Mouse (Mus musculus) neural tube, embryonic 13.5 days (tissue): ENCODE results near the gene Hmcn2. TPM values are rescaled to one million over a fixed set of nuclear protein-coding genes. Genes with fewer than 3 reads are reported as not detected.

ENCODE experiments used
- ATAC-seq: fragments of 200-750 bp; cut with Nextera tagmentation; 2 replicates; pipeline ENCODE4 v1.8.0; 2017; ENCODE audit warnings: low read depth, mild to moderate bottlenecking, moderate TSS enrichment, moderate library complexity
- H3K27ac ChIP-seq: fragments of 300-500 bp; sonication (generic); replicated peaks from 2 replicates; pipeline ENCODE4 v1.5.1; 2015; ENCODE audit warnings: moderate library complexity, mild to moderate bottlenecking, inconsistent platforms
- H3K27me3 ChIP-seq: fragments of 300-500 bp; sonication (generic); 2 replicates; pipeline ENCODE4 v1.6.1; 2015; ENCODE audit warnings: mild to moderate bottlenecking, inconsistent platforms
- H3K36me3 ChIP-seq: fragments of 300-500 bp; sonication (generic); 2 replicates; pipeline ENCODE4 v1.6.1; 2015; ENCODE audit warnings: mild to moderate bottlenecking, inconsistent platforms
- H3K4me1 ChIP-seq: fragments of 300-500 bp; sonication (generic); replicated peaks from 2 replicates; pipeline ENCODE4 v1.6.1; 2015; ENCODE audit warnings: inconsistent platforms
- H3K4me2 ChIP-seq: fragments of 300-500 bp; sonication (generic); 2 replicates; pipeline ENCODE4 v1.6.1; 2015; ENCODE audit warnings: inconsistent platforms, mild to moderate bottlenecking, moderate library complexity
- H3K4me3 ChIP-seq: fragments of 300-500 bp; sonication (generic); 2 replicates; pipeline ENCODE4 v1.5.1; 2015; ENCODE audit warnings: mild to moderate bottlenecking, inconsistent platforms
- H3K9ac ChIP-seq: fragments of 300-500 bp; sonication (generic); 2 replicates; pipeline ENCODE4 v1.6.1; 2015; ENCODE audit warnings: moderate library complexity, mild to moderate bottlenecking, inconsistent platforms
- H3K9me3 ChIP-seq: fragments of 300-500 bp; sonication (generic); 2 replicates; pipeline ENCODE4 v1.6.1; 2016; ENCODE audit warnings: inconsistent platforms
- WGBS: fragments of 180-500 bp; shearing (Covaris S2); methylation state at CpG from one replicate; pipeline ENCODE4 v1.1.7; 2015; 5-methylcytosine and 5-hydroxymethylcytosine counted together
- polyA plus RNA-seq: library from polyadenylated mRNA; unstranded; fragments of >200 nt; fragmentation: Nextera tagmentation; extraction: Ambion mirVana; gene quantifications from 2 replicates; pipeline ENCODE4 v1.2.1, GENCODE M21; 2015

Gene Hmcn2
- polyA plus RNA-seq, 1 experiment from 2014 or later = 0.06 TPM

DNA sequence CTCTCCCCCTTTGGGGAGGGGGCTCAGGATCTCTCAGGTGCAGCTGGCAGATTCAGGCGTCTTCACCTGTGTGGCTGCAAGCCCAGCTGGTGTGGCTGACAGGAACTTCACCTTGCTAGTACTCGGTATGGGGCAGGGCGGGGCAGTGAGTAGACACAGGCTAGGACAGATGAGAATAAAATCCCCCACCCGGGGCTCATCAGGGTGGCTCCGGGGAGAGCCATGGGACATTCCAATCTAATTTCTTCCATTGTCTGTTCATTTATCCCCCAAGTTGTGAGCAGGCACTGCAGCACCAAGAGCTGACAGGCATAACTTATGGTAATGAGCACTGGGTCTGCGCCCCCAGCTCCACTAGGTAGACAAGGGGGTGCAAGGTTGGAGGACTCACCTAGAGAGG, 108.4 kb downstream of the Hmcn2 start:
- H3K9ac ChIP-seq = no peak overlapping the region
- 64% methylated on average over 6 of the region's 6 CpGs for WGBS
- no peak for ATAC-seq
- no peaks in the 10 kb centered on the region for H3K36me3 ChIP-seq
- no peak overlapping the region for H3K27ac ChIP-seq
- H3K9me3 ChIP-seq = no peaks in the 10 kb centered on the region
- H3K27me3 ChIP-seq = no peaks in the 10 kb centered on the region; the same call in none of the 2 replicates
- no peak overlapping the region for H3K4me3 ChIP-seq
- H3K4me2 ChIP-seq = no peak overlapping the region
- H3K4me1 ChIP-seq = peaks cover 12% of the 10 kb centered on the region

DNA sequence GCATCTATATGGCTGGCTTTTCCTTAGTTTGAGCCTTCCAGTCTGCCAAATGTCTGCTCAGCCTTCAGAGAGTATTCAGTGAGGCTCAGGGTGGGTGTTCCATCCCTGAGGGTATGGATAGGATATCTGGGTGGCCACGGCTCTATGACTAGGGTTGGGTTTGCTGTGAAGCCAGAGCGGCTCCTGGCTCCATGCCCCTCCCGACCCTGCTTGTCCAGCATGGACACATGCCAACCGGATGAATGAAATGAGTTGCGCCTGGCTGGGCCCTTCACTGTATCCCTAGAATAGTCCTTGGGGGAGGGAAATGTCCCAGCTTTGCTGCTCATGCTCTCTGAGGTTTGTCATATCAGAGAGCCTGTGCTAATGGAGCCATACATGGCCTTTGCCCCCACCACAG, 117.3 kb downstream of the Hmcn2 start:
- 82% methylated on average over 5 of the region's 5 CpGs for WGBS
- Histone ChIP-seq H3K36me3 (no peaks in the 10 kb centered on the region), H3K9ac (no peak overlapping the region), H3K4me2 (no peak overlapping the region), H3K27me3 (peaks cover 5% of the 10 kb centered on the region; the same call in 1 of the 2 replicates), H3K4me1 (no peaks in the 10 kb centered on the region), H3K9me3 (no peaks in the 10 kb centered on the region), H3K27ac (no peak overlapping the region), H3K4me3 (no peak overlapping the region)
- no peak for ATAC-seq

- no peaks in the 10 kb centered on the region for H3K36me3 ChIP-seq
- no peaks in the 10 kb centered on the region for H3K4me1 ChIP-seq
- H3K4me3 ChIP-seq = no peak overlapping the region
- H3K4me2 ChIP-seq = no peak overlapping the region
- no peak overlapping the region for H3K27ac ChIP-seq
- WGBS = 80% methylated on average over 10 of the region's 10 CpGs
- H3K9me3 ChIP-seq = no peaks in the 10 kb centered on the region
- 0 out of 2 replicates have a peak, but pooled peaks cover 5% of the 10 kb centered on the region for H3K27me3 ChIP-seq
- no peak for ATAC-seq
- no peak overlapping the region for H3K9ac ChIP-seq
Observed at GRCm38 (mm10) chr2:31434746-31435145, 120.5 kb downstream of the Hmcn2 start.

GRCm38 (mm10) chr2:31435567-31435966, 121.4 kb downstream of the Hmcn2 start:
- no peak for ATAC-seq
- 37% methylated on average over 6 of the region's 6 CpGs for WGBS
- Histone ChIP-seq H3K27ac (no peak overlapping the region), H3K9me3 (no peaks in the 10 kb centered on the region), H3K4me3 (no peak overlapping the region), H3K36me3 (no peaks in the 10 kb centered on the region), H3K4me1 (no peaks in the 10 kb centered on the region), H3K4me2 (no peak overlapping the region), H3K27me3 (0 out of 2 replicates have a peak, but pooled peaks cover under 1% of the 10 kb centered on the region), H3K9ac (no peak overlapping the region)

GRCm38 (mm10) chr2:31437480-31438245, 123.4 kb downstream of the Hmcn2 start:
- Histone ChIP-seq H3K9me3 (no peaks in the 10 kb centered on the region), H3K4me3 (no peak overlapping the region), H3K4me1 (peaks cover 3% of the 10 kb centered on the region; the same call in 1 of the 2 replicates), H3K27me3 (no peaks in the 10 kb centered on the region), H3K4me2 (no peak overlapping the region), H3K27ac (no peak overlapping the region), H3K36me3 (no peaks in the 10 kb centered on the region), H3K9ac (no peak overlapping the region)
- whole genome bisulfite sequencing = 63% methylated on average over 14 of the region's 14 CpGs
- ATAC-seq = no peak

DNA sequence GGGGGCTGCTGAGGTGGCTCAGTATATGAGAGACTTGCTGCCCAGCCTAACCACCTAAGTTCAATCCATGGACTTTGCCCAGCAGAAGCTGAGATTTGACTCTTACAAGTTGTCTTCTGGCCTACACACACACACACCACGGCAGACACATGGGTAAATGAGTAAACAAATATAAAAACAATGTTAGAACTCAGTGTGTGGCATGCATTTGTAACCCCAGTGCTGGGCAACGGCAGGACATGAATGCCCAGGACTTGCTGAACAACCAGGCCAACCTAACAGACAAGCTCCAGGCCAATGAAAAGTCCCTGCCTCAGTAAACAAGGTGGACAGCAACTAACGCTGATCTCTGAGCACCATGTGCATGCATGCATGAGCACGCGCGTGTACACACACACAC, 125.4 kb downstream of the Hmcn2 start:
- no peak for ATAC-seq
- 88% methylated on average over 6 of the region's 6 CpGs for WGBS
- no peaks in the 10 kb centered on the region for H3K9me3 ChIP-seq
- H3K4me1 ChIP-seq = peaks cover 5% of the 10 kb centered on the region; the same call in 1 of the 2 replicates
- H3K36me3 ChIP-seq = no peaks in the 10 kb centered on the region
- H3K4me3 ChIP-seq = no peak overlapping the region
- no peaks in the 10 kb centered on the region for H3K27me3 ChIP-seq
- H3K4me2 ChIP-seq = no peak overlapping the region
- H3K9ac ChIP-seq = no peak overlapping the region
- H3K27ac ChIP-seq = no peak overlapping the region

GRCm38 (mm10) chr2:31442480-31443160, 128.4 kb downstream of the Hmcn2 start:
- peak; percentile 36 for ATAC-seq
- Histone ChIP-seq H3K27me3 (no peaks in the 10 kb centered on the region), H3K36me3 (no peaks in the 10 kb centered on the region), H3K4me1 (peaks cover 5% of the 10 kb centered on the region; the same call in 1 of the 2 replicates), H3K9me3 (no peaks in the 10 kb centered on the region), H3K4me2 (no peak overlapping the region), H3K4me3 (no peak overlapping the region), H3K27ac (no peak overlapping the region), H3K9ac (no peak overlapping the region)
- 44% methylated on average over 11 of the region's 11 CpGs for WGBS

- Histone ChIP-seq H3K4me3 (no peak overlapping the region), H3K4me2 (no peak overlapping the region), H3K27ac (no peak overlapping the region), H3K9ac (no peak overlapping the region), H3K9me3 (no peaks in the 10 kb centered on the region), H3K36me3 (no peaks in the 10 kb centered on the region), H3K27me3 (no peaks in the 10 kb centered on the region), H3K4me1 (peaks cover 32% of the 10 kb centered on the region)
- 83% methylated on average over 4 of the region's 4 CpGs for WGBS
- no peak for ATAC-seq
Observed at GRCm38 (mm10) chr2:31446036-31446435, 131.8 kb downstream of the Hmcn2 start.

- no peak overlapping the region for H3K4me3 ChIP-seq
- H3K9ac ChIP-seq = no peak overlapping the region
- peaks cover 33% of the 10 kb centered on the region for H3K4me1 ChIP-seq
- WGBS = 54% methylated on average over 4 of the region's 4 CpGs
- H3K36me3 ChIP-seq = no peaks in the 10 kb centered on the region
- no peak for ATAC-seq
- H3K27ac ChIP-seq = no peak overlapping the region
- no peak overlapping the region for H3K4me2 ChIP-seq
- H3K27me3 ChIP-seq = 0 out of 2 replicates have a peak, but pooled peaks cover 1% of the 10 kb centered on the region
- H3K9me3 ChIP-seq = no peaks in the 10 kb centered on the region
Observed at GRCm38 (mm10) chr2:31446456-31446855, 132.2 kb downstream of the Hmcn2 start.

DNA sequence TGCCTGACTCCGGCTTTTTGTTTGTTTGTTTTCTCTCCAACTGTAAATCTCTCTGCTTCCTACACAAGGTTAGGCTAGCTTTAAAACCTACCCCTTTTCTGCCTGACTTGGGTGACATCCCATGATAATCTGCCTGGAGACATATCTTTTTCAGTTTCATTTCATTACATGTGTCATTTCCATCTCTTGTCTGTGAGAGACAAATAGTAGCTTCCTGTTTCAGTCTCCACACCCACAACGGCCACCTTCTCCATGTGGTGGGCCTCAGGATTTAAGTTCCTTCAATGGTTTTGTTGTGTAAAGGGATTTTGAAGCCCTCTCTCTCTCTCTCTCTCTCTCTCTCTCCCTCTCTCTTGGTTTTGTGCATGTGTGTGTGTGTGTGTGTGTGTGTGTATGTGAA, 133.3 kb downstream of the Hmcn2 start:
- Histone ChIP-seq H3K27ac (no peak overlapping the region), H3K9me3 (no peaks in the 10 kb centered on the region), H3K27me3 (peaks cover 8% of the 10 kb centered on the region), H3K4me1 (peaks cover 31% of the 10 kb centered on the region), H3K4me2 (no peak overlapping the region), H3K36me3 (no peaks in the 10 kb centered on the region), H3K9ac (no peak overlapping the region), H3K4me3 (no peak overlapping the region)
- ATAC-seq = no peak
- 80% methylated on average over 2 of the region's 2 CpGs for WGBS

DNA sequence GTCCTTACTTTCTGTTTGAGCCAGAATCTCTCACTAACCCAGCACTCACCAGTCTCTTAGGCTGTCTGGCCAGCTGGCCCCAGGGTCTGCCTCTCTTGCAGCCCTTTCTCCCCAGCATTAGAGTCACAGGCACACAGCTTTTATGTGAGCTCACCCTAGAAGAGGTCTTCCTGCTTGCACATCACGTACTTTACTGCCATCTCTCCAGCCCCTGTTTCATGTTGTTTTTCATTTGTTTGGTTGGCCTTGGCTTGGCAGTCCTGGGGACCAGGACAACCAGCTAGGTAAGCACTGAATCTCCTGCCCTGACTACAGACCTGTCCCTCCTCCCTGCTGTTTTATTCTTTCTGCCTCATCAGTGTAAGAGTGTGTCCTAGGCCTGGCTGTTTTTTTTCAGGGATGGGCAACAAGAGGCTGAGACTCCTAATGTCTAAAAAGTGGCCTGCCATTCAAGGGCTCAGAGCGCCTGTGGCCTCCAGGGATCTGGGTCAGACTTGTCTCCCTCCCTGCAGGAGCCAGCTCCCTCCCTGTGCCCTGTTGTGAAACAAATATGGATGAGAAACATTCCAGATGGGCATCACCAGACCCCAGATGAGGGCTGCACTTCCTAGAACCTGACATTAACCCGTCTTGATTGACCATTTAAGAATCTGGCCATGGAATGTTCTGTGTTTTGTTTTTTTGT, 134.7 kb downstream of the Hmcn2 start:
- 26% methylated on average over 3 of the region's 3 CpGs for WGBS
- Histone ChIP-seq H3K27ac (peak overlapping the region; percentile 61), H3K27me3 (peaks cover 21% of the 10 kb centered on the region), H3K4me3 (no peak overlapping the region), H3K9ac (peak overlapping the region; percentile 31; the same call in 1 of the 2 replicates), H3K4me1 (peaks cover 34% of the 10 kb centered on the region), H3K4me2 (no peak overlapping the region), H3K9me3 (no peaks in the 10 kb centered on the region), H3K36me3 (no peaks in the 10 kb centered on the region)
- ATAC-seq = peak; percentile 25; the same call in 1 of the 2 replicates

GRCm38 (mm10) chr2:31449441-31449815, 135.2 kb downstream of the Hmcn2 start:
- peak; percentile 81 for ATAC-seq
- Histone ChIP-seq H3K9ac (no peak overlapping the region), H3K27me3 (peaks cover 23% of the 10 kb centered on the region), H3K36me3 (no peaks in the 10 kb centered on the region), H3K9me3 (no peaks in the 10 kb centered on the region), H3K27ac (peak overlapping the region; percentile 61), H3K4me3 (no peak overlapping the region), H3K4me2 (no peak overlapping the region), H3K4me1 (peaks cover 37% of the 10 kb centered on the region)
- WGBS = 26% methylated on average over 4 of the region's 4 CpGs
